Mouse (Mus musculus) common myeloid progenitor, adult 5-6 weeks (primary cell): Measurements from ENCODE around the gene Fam98a. TPM values are rescaled to one million over a fixed set of nuclear protein-coding genes. Genes with fewer than 3 reads are reported as not detected.
A peak's percentile ranks its signal among the peaks of the same experiment; 100 is the strongest.

Experiments
- ATAC-seq: replicated peaks from 2 replicates; pipeline ENCODE4 v1.8.0; 2016; ENCODE audit warnings: low read depth, mild to moderate bottlenecking, moderate TSS enrichment, inconsistent platforms; ENCODE audit not compliant: poor library complexity, severe bottlenecking
- total RNA-seq: library from RNA; stranded (forward); fragments of 200-1000, 187-1606 nt; gene quantifications from 2 replicates; pipeline ENCODE4 v1.2.3, GENCODE M21; 2017

The Fam98a gene
- total RNA-seq, 1 experiment from 2014 or later, result 30.6 TPM

- peak; percentile 94 for ATAC-seq
Observed at GRCm38 (mm10) chr17:75523812-75524211, 27.9 kb downstream of the Fam98a start.

DNA sequence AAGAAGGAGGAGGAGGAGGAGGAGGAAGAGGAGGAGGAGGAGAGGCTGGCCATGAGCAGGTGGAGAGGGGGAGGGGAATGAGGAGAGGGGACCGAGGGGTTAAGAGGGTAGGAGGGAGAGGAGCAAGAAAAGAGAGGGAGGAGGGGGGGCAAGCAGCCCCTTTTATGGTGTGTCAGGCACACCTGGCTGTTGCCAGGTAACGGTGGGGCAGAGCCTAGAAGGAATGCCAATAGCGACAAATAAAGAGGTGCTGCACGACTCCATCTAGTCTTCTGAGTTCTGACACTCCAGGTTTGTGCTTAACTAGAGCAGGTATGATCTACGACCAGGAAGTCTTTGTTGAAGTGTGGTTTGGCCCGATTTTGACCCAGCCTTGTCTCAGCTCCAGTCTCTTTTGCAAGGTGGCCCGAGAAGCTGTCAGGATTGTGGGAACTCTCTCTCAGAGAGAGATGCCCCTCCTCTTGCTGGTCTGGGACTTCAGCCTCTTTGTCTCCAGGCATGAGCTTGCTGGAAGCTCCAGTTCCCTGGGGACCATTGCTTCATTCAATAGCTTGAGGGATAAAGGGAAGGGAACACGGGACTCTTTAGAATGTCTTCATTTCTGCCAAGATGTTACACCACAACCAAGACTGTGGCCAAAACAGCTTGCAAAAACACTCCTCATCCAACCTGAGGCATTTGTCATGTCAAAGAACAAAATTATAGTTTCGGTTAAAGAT is 29.2 kb downstream of the Fam98a start:
- ATAC-seq, result no peak

DNA sequence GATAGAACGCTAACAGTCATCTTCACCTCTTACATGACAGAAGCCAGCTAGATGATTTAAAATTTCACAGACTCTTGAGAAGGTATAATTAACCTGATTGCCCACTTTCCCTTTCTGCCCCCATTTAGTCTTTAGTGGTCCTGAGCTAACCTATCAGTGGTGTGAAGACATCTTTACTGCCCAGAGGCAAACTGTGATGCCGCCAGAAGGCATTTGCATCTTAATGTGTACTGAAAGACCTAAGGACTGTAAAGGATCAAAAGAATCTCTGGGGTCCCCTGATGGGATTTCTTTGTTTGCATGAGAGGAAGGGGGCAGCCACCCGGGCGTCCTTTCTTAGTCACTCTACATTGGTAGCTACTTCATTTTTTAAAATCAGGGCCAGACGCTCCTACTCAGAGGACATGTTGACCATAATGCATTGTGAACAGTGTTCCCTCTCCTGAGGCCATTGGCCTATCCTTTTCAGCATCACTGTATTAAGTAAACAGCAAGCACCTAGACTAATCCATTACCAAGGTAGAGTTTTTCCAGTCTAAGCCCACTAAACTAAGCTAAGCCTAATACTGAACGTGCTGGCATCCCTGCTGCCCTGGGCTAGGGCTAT is 30.4 kb downstream of the Fam98a start:
- ATAC-seq, result no peak

DNA sequence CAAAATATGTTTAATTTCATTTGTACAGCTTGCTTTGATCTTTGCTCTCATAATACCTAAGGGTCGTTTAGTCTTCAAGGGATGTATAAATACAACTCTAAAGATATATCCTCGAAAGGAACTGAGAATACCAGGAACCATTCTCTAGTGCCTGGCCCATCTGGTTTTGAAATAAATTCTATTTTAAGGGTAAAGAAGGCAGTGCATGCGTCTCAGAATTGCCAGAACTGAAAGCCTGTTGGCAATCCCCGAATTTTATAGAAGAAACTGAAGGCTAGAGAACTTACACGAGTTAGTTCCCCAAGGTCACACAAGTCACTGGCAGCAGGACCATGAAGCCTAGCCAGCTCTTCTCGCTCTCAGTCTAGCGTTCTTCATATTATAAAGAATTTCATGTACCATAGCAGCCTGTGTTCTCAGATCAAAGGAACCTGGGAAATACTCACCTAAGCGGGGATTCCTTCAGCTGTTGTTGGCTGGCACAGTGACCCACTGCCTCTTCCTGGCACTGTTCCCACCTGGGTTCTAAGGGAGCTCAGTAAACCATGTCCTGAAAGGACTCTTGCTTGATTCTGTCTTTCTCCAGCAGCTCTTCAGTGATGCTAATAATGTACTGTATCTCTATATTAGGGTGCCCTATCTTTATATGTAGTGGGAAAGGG is 32.4 kb downstream of the Fam98a start:
- no peak for ATAC-seq

- peak; percentile 74 for ATAC-seq
Observed at GRCm38 (mm10) chr17:75518181-75518901, 33.4 kb downstream of the Fam98a start.

- no peak for ATAC-seq
Observed at GRCm38 (mm10) chr17:75516591-75516990, 35.2 kb downstream of the Fam98a start.

GRCm38 (mm10) chr17:75509257-75509656 is 42.5 kb downstream of the Fam98a start:
- ATAC-seq, result no peak

- no peak for ATAC-seq
Observed at GRCm38 (mm10) chr17:75506708-75507641, 44.8 kb downstream of the Fam98a start.

GRCm38 (mm10) chr17:75506097-75506675 is 45.6 kb downstream of the Fam98a start:
- ATAC-seq, result no peak

DNA sequence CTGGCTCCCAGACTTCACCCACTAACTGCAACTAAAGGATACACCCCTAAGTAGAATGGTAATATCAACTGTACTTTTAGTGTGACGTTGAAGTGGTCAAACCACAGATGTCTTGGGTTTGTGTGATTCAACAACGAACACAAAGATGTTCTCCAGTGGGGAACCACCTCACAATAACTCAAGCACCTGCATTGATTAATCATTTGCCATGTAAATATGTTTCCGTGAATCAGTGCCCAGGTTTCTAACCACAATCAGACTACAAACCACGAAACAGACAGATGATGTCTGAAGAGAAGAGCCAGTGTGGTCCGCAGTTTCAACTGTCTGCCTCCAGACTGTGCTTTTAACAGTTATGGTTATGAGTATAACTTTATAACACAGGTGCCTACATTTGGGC is 46.7 kb downstream of the Fam98a start:
- no peak for ATAC-seq

DNA sequence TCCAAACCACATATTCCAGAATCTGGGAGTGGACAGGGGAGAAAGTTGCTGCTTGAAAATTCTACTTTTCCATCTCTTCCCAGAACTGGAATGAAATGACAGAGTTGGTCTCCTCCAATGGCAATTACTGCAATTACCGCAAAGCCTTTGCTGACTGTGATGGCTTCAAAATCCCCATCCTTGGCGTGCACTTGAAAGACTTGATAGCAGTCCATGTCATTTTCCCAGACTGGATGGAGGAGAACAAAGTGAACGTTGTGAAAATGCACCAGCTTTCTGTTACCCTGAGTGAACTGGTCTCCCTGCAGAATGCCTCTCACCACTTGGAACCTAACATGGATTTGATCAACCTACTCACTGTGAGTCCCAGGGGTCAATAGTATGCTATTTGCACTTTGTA is 48.7 kb downstream of the Fam98a start:
- no peak for ATAC-seq

- ATAC-seq, result no peak
Observed at GRCm38 (mm10) chr17:75498241-75498651, 53.5 kb downstream of the Fam98a start.

- ATAC-seq, result no peak
Observed at GRCm38 (mm10) chr17:75495213-75495612, 56.5 kb downstream of the Fam98a start.

Other genes starting within 250 kb of the Fam98a start
- gene Rasgrp3, start 116.0 kb downstream of the Fam98a start, total RNA-seq, result 0.34 TPM in 1 of 2 replicates, not detected in the other